Mouse (Mus musculus) stomach, embryonic 16.5 days (tissue): ENCODE measurements around the gene Jarid2. TPM values are rescaled to one million over a fixed set of nuclear protein-coding genes. Genes with fewer than 3 reads are reported as not detected.
A peak's percentile ranks its signal among the peaks of the same experiment; 100 is the strongest.
"Not testable (repeated sequence)": the region's sequence is repeated elsewhere in the genome, so short reads cannot be mapped to it uniquely, and the experiment has no call there.

Experiments used
- ATAC-seq: fragments of 200-750 bp; cut with Nextera tagmentation; 2 replicates; pipeline ENCODE4 v1.8.0; 2017; ENCODE audit warnings: moderate number of reproducible peaks, moderate TSS enrichment; ENCODE audit not compliant: insufficient read depth, low FRiP score
- H3K27ac ChIP-seq: fragments of 300-500 bp; sonication (generic); 2 replicates; pipeline ENCODE4 v1.5.1; 2014; ENCODE audit warnings: low read length
- H3K27me3 ChIP-seq: fragments of 300-500 bp; sonication (generic); 2 replicates; pipeline ENCODE4 v1.6.1; 2014; ENCODE audit warnings: low read length, control low read depth, mixed read lengths; ENCODE audit not compliant: control insufficient read depth, insufficient read depth
- H3K36me3 ChIP-seq: fragments of 300-500 bp; sonication (generic); 2 replicates; pipeline ENCODE4 v1.6.1; 2014; ENCODE audit warnings: low read length; ENCODE audit not compliant: control insufficient read depth, insufficient read depth
- H3K4me1 ChIP-seq: fragments of 300-500 bp; sonication (generic); 2 replicates; pipeline ENCODE4 v1.6.1; 2014; ENCODE audit warnings: low read length, control low read depth, mixed read lengths; ENCODE audit not compliant: control insufficient read depth, insufficient read depth
- H3K4me2 ChIP-seq: fragments of 300-500 bp; sonication (generic); 2 replicates; pipeline ENCODE4 v1.6.1; 2014; ENCODE audit warnings: low read depth, low read length, mixed read lengths
- H3K4me3 ChIP-seq: fragments of 300-500 bp; sonication (generic); replicated peaks from 2 replicates; pipeline ENCODE4 v1.5.1; 2014; ENCODE audit warnings: mild to moderate bottlenecking, low read length
- H3K9ac ChIP-seq: fragments of 300-500 bp; sonication (generic); 2 replicates; pipeline ENCODE4 v1.6.1; 2014; ENCODE audit warnings: low read length
- H3K9me3 ChIP-seq: fragments of 300-500 bp; sonication (generic); replicated peaks from 2 replicates; pipeline ENCODE4 v1.6.1; 2016; ENCODE audit warnings: low read length, control low read depth; ENCODE audit not compliant: control insufficient read depth
- WGBS: fragments of 180-500 bp; shearing (Covaris S2); extraction: QIAGEN DNeasy Blood & Tissue Kit; methylation state at CpG from one replicate; pipeline ENCODE4 v1.1.7; 2014; 5-methylcytosine and 5-hydroxymethylcytosine counted together
- polyA plus RNA-seq: library from polyadenylated mRNA; unstranded; fragments of >200 nt; fragmentation: Nextera tagmentation; extraction: Ambion mirVana; gene quantifications from 2 replicates; pipeline ENCODE4 v1.2.1, GENCODE M21; 2015

Gene Jarid2
- polyA plus RNA-seq, 1 experiment from 2014 or later = 28.4 TPM

DNA sequence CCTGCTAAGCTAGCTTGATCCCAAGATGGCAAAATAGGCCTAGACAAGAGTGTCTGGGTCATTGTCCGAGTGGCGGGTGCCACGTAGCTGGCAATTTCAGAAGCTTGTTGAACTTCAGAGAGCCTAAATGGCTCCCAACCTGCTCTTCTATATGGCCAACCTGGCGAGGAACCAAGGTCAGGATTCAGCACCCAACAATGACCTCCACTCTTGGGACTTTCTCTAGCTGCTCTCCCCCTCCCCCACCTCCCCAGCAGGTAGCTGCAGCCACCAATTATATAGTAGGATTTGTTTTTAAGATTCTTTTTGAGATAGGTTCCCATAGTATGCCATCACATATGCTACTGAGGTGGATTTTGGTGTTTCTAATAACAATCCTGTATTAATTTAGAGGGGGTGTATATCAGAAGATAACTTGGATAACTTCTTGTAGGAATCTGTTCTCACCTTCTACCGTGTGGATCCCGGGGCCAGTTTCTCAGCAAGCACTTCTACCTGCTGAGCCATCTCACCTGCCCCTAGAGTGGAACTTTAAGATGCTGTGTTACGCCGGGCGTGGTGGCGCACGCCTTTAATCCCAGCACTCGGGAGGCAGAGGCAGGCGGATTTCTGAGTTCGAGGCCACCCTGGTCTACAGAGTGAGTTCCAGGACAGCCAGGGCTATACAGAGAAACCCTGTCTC lies 20.8 kb upstream of the Jarid2 start:
- Histone ChIP-seq H3K36me3 (no peaks in the 10 kb centered on the region), H3K27ac (no peak overlapping the region), H3K4me2 (no peak overlapping the region), H3K27me3 (no peaks in the 10 kb centered on the region), H3K4me1 (no peaks in the 10 kb centered on the region), H3K9me3 (no peaks in the 10 kb centered on the region), H3K4me3 (no peak overlapping the region), H3K9ac (no peak overlapping the region)
- no peak for ATAC-seq
- WGBS = 94% methylated on average over 14 of the region's 14 CpGs

DNA sequence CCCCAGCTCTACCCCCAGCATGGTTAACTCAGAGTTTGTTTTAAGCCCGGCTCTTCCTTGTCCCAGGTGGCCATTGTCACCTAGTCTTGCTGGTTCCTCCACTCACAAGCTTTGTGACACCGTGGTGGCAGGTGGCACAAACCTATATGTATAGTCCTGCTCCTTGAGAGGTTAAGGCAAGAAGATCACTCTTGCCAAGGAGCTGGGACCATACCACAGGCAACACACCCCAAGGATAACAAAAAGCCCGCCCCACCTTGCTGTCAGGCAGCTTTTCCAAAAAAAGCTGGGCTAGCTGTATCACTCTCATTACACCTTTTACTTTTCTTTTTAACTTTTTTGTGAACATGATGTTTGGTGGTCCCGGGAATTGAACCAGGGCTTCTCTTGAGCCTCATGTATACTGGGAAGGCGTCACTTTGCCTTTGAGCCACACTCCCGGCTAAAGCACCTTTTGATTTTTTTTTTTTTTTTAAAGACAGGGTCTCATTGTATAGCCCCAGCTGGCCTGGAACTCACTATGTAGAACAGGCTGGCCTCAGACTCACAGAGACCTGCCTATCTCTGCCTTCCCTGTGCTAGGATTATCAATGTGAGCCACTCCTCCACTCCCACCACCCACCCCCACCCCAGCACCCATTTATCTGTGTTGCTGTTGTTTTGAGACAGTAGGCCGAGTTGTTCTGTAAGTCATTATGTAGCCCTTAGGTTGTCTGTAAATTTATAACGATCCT lies 19.4 kb upstream of the Jarid2 start:
- no peak overlapping the region for H3K4me2 ChIP-seq
- H3K9ac ChIP-seq = no peak overlapping the region
- H3K4me3 ChIP-seq = no peak overlapping the region
- H3K4me1 ChIP-seq = no peaks in the 10 kb centered on the region
- H3K36me3 ChIP-seq = no peaks in the 10 kb centered on the region
- H3K27ac ChIP-seq = peak overlapping the region; percentile 40; the same call in 1 of the 2 replicates
- H3K27me3 ChIP-seq = no peaks in the 10 kb centered on the region
- no peaks in the 10 kb centered on the region for H3K9me3 ChIP-seq
- ATAC-seq = no peak
- WGBS = 69% methylated on average over 8 of the region's 8 CpGs

DNA sequence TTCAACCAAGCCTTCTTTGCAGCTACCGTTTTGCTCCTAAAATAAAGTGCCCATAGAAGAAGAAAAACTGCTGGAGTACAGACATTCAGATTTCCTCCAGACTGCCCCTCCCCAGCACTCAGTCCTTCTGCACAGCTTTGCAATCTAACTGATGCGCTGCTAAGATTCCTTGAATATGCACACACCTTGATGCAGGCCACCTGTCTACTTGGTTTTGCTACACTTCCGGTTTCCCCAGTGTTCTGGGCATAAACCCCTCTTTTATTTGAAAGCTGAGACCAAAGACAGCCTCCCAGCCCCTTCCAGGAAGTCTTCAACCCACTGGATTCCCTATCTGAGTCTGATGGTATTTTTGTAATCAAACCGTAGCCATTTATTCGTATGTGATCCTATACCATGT lies 18.2 kb upstream of the Jarid2 start:
- no peak overlapping the region for H3K9ac ChIP-seq
- WGBS = 41% methylated on average over 5 of the region's 5 CpGs
- H3K4me3 ChIP-seq = no peak overlapping the region
- H3K27ac ChIP-seq = no peak overlapping the region
- H3K27me3 ChIP-seq = no peaks in the 10 kb centered on the region
- ATAC-seq = no peak
- H3K36me3 ChIP-seq = no peaks in the 10 kb centered on the region
- H3K4me2 ChIP-seq = no peak overlapping the region
- no peaks in the 10 kb centered on the region for H3K4me1 ChIP-seq
- H3K9me3 ChIP-seq = no peaks in the 10 kb centered on the region

DNA sequence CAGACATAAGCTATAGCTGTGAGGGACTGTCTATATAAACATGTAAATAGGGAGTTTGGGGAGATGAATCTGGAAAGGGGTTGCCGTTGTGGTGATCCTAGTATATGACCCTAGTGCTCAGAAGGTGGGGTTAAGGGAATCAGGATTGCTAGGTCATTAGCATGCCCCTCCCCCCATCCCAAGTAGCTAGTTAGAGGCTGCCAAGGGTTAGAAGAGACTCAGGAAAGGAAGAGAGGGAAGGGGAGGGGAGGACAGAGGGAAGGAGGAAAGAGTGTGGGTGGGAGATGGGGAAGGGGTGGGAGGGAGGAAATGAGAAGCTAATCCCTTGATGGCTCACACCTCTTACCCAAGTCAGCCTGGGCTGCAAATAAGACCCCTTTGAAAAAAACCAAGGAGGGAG lies 17.4 kb upstream of the Jarid2 start:
- Histone ChIP-seq H3K9me3 (no peaks in the 10 kb centered on the region), H3K27me3 (no peaks in the 10 kb centered on the region), H3K27ac (no peak overlapping the region), H3K9ac (no peak overlapping the region), H3K4me3 (no peak overlapping the region), H3K4me2 (no peak overlapping the region), H3K4me1 (no peaks in the 10 kb centered on the region), H3K36me3 (no peaks in the 10 kb centered on the region)
- WGBS = 49% methylated on average over 1 of the region's 1 CpGs
- no peak for ATAC-seq

DNA sequence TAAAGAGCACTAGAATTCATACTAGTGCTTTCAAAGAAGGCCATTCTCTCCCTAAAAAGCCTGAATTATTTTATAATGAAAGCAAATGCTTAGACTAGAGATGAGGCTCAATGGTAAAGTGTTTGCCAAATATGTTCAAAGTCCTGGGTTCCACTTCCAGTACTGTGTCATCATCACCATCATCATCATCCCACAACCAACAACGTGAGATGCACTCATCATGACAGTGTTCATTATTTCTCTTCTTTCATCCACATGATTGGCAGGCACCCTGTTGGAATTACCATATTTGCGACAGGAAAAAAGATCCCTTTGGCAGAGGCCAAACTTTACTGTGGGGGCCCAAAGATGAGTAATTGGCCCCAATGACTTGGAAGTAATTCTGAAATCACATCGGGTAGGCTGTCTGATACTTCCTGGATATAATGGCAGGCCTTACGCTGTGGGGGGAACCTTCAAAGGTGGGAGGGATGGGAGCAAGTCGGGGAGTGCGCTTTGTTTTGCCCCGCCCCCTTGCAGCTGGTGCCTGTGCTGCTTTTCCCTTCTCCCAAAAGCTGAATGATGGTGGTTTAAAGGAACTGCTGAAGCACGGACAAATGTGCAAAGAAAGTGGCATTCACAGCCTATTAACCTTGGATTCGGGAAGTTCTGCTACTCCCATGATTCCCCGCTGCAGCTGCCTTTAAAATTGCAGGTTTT lies 13.9 kb upstream of the Jarid2 start:
- H3K27ac ChIP-seq = no peak overlapping the region
- H3K36me3 ChIP-seq = no peaks in the 10 kb centered on the region
- ATAC-seq = no peak
- no peaks in the 10 kb centered on the region for H3K9me3 ChIP-seq
- no peak overlapping the region for H3K4me3 ChIP-seq
- H3K4me1 ChIP-seq = no peaks in the 10 kb centered on the region
- no peak overlapping the region for H3K4me2 ChIP-seq
- no peak overlapping the region for H3K9ac ChIP-seq
- no peaks in the 10 kb centered on the region for H3K27me3 ChIP-seq
- 47% methylated on average over 10 of the region's 10 CpGs for WGBS

DNA sequence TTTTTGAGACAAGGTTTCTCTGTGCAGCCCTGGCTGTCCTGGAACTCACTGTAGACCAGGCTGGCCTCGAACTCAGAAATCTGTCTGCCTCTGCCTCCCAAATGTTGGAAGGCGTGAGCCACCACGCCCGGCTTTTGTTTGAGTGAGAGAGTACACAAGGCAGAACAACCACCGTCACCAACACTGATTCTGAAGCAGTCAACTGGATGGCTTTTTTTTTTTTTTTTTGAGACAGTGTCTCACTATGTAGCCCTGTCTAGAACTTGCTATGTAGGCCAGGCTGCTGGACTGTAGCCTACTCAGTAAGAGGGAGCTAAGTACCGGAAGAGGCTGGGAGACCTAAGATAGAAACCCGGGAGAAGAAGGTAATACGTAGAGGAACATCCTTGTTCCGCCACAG lies 11.4 kb upstream of the Jarid2 start:
- H3K9me3 ChIP-seq = no peaks in the 10 kb centered on the region
- no peak overlapping the region for H3K27ac ChIP-seq
- whole genome bisulfite sequencing = 92% methylated on average over 9 of the region's 9 CpGs
- no peak for ATAC-seq
- no peak overlapping the region for H3K9ac ChIP-seq
- no peaks in the 10 kb centered on the region for H3K27me3 ChIP-seq
- no peaks in the 10 kb centered on the region for H3K4me1 ChIP-seq
- no peaks in the 10 kb centered on the region for H3K36me3 ChIP-seq
- no peak overlapping the region for H3K4me3 ChIP-seq
- H3K4me2 ChIP-seq = no peak overlapping the region

DNA sequence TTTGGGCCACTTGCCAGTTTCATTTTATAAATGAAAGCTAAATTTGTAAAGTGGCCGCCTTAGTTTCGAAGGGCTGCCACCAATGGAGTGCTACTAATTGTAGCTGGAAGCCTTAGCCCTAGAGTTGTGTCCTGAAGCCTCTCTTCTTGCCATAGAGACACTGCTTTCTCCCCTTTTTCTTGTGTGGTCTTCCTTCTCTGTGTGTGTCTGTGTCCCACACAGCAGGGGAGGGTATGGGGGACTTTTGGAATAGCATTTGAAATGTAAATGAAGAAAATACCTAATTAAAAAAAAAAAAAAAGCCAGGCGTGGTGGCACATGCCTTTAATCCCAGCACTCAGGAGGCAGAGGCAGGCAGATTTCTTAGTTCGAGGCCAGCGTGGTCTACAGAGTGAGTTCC lies 10.8 kb upstream of the Jarid2 start:
- not testable (repeated sequence) for H3K9me3 ChIP-seq, H3K27me3 ChIP-seq, H3K9ac ChIP-seq, ATAC-seq, H3K4me2 ChIP-seq, H3K4me3 ChIP-seq, H3K4me1 ChIP-seq, H3K36me3 ChIP-seq, H3K27ac ChIP-seq
- WGBS = 88% methylated on average over 5 of the region's 5 CpGs

DNA sequence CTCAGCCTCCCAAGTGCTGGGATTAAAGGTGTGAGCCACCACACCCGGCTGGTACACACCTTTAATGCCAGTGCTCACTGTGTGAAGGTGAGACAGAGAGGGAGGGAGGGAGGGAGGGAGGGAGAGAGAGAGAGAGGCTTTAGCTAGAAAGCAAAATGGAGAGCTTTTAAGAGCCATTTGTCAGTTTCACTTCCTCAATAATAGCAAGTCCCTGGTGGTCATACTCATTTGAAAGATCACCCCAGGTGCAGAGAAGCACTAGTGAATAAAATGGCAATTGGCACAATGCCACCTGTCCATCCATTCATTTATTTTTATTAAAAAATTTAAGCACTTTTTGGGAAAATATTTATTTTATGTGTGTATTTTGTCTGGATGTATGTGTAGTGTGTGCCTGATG lies 9.2 kb upstream of the Jarid2 start:
- no peaks in the 10 kb centered on the region for H3K27me3 ChIP-seq
- WGBS = 70% methylated on average over 1 of the region's 1 CpGs
- H3K4me2 ChIP-seq = no peak overlapping the region
- H3K36me3 ChIP-seq = no peaks in the 10 kb centered on the region
- no peaks in the 10 kb centered on the region for H3K9me3 ChIP-seq
- no peaks in the 10 kb centered on the region for H3K4me1 ChIP-seq
- no peak overlapping the region for H3K27ac ChIP-seq
- ATAC-seq = no peak
- H3K9ac ChIP-seq = no peak overlapping the region
- no peak overlapping the region for H3K4me3 ChIP-seq

DNA sequence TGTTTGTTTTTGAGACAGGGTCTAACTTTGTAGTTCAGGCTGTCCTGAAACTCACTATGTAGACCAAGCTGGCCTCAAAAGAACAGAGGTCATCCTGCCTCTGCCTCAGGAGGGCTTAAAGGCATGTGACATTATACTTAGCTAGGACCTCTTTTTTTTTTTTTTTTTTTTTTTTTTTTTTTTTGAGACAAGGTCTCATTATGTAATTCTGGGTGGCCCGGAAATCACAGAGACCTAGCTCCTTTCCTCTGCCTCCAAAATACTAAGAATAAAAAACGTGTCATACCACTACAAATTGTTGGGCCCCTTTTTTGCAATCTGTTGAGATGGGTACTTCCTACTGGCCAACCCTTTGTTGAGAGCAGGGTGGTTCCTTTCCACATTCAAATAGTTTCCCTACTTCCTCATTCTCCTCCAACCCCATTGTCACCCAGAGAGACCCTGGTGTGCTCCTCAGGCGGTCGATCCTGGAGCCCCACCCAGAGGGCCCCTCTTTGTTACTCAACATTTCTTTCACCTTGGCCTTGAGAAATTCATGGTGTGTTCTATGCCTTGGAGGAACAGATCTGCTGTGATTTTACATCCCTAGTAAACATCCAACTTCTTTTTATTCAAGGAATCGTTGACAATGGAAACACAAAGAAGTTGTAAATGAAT lies 7.3 kb upstream of the Jarid2 start:
- no peaks in the 10 kb centered on the region for H3K27me3 ChIP-seq
- no peaks in the 10 kb centered on the region for H3K36me3 ChIP-seq
- no peak overlapping the region for H3K4me2 ChIP-seq
- H3K4me1 ChIP-seq = no peaks in the 10 kb centered on the region
- WGBS = 68% methylated on average over 5 of the region's 5 CpGs
- no peak overlapping the region for H3K4me3 ChIP-seq
- no peak overlapping the region for H3K9ac ChIP-seq
- no peak overlapping the region for H3K27ac ChIP-seq
- ATAC-seq = no peak
- H3K9me3 ChIP-seq = no peaks in the 10 kb centered on the region
